17 mouse cellular contexts compared by ENCODE assay signal in genomic region chr4:130056011-130056322, GRCm38 (mm10). TPM values are rescaled to one million over a fixed set of nuclear protein-coding genes. Genes with fewer than 3 reads are reported as not detected.
A peak's percentile ranks its signal among the peaks of the same experiment; 100 is the strongest.
DNase-seq lines count a peak whose midpoint lies in the region; ATAC-seq and TF ChIP-seq lines count a peak whose summit lies in the region.
"Had no signal": no experiment of that assay in that cellular context is flagged by ENCODE, and none has a peak within 500 bp of the region (broad histone marks: within the 10 kb centered on the region; RNA-seq: fewer than 3 reads in every experiment).

No protein-coding gene starts in this region.

- H3K27me3 ChIP-seq in testis, adult 2 months (ENCODE audit: control insufficient read depth, insufficient read depth, low read length) = no peaks in the 10 kb centered on the region
- H3K27me3 ChIP-seq in forebrain, embryonic 16.5 days (replicated peaks; ENCODE audit: control insufficient read depth, insufficient read depth, low read length) = no peaks in the 10 kb centered on the region
- H3K27me3 ChIP-seq in limb, embryonic 11.5 days (ENCODE audit: control insufficient read depth, insufficient read depth, low read length) = no peaks in the 10 kb centered on the region
- H3K27me3 ChIP-seq in stomach, postnatal 0 days (ENCODE audit: control insufficient read depth, insufficient read depth, low read length) = no peaks in the 10 kb centered on the region
- H3K27me3 ChIP-seq in liver, embryonic 11.5 days (replicated peaks; ENCODE audit: control insufficient read depth, insufficient read depth, low read length) = no peaks in the 10 kb centered on the region
- H3K27me3 ChIP-seq: stomach, embryonic 15.5 days had no signal

- TF ChIP-seq EP300 in stomach, postnatal 0 days (optimal IDR thresholded peaks at IDR 0.05) = no peak

- H3K4me2 ChIP-seq in forebrain, embryonic 16.5 days (ENCODE audit: low read length) = no peak overlapping the region
- H3K4me2 ChIP-seq in limb, embryonic 11.5 days (ENCODE audit: low read depth, severe bottlenecking) = no peak overlapping the region
- H3K4me2 ChIP-seq in stomach, postnatal 0 days (replicated peaks; ENCODE audit: low read depth) = no peak overlapping the region
- no peak overlapping the region for H3K4me2 ChIP-seq in liver, embryonic 11.5 days
- H3K4me2 ChIP-seq: heart, embryonic 11.5 days; stomach, embryonic 15.5 days had no signal

- peak; percentile 46; the same call in 1 of the 2 replicates for ATAC-seq in forebrain, embryonic 16.5 days
- ATAC-seq in limb, embryonic 11.5 days (ENCODE audit: insufficient number of reproducible peaks, low FRiP score, low TSS enrichment, low read depth) = no peak
- no peak for ATAC-seq in stomach, postnatal 0 days (ENCODE audit: low FRiP score, low TSS enrichment)
- no peak for ATAC-seq in liver, embryonic 11.5 days (replicated peaks; ENCODE audit: low FRiP score)

- no peaks in the 10 kb centered on the region for H3K9me3 ChIP-seq in forebrain, embryonic 16.5 days (ENCODE audit: control insufficient read depth, low read length)
- no peaks in the 10 kb centered on the region; the same call in 1 of the 2 replicates for H3K9me3 ChIP-seq in limb, embryonic 11.5 days (ENCODE audit: control insufficient read depth, low read length)
- H3K9me3 ChIP-seq in stomach, postnatal 0 days (ENCODE audit: control insufficient read depth, low read length) = no peaks in the 10 kb centered on the region
- H3K9me3 ChIP-seq in liver, embryonic 11.5 days (ENCODE audit: control insufficient read depth, low read length) = no peaks in the 10 kb centered on the region
- H3K9me3 ChIP-seq: stomach, embryonic 15.5 days had no signal

- DNase-seq in testis, postnatal 10 days (ENCODE audit: low spot score) = no peak
- no peak for DNase-seq in limb, embryonic 11.5 days (ENCODE audit: low spot score)
- DNase-seq in stomach, postnatal 0 days (ENCODE audit: low spot score) = no peak
- DNase-seq in adipocyte (ENCODE audit: low spot score) (no peak), MN1 (ENCODE audit: low spot score) (no peak)
- DNase-seq in liver, embryonic 11.5 days (ENCODE audit: low spot score) = no peak
- DNase-seq: cerebellum, adult 2 months; embryo, embryonic 11 days; gastrocnemius, postnatal 36 days; heart, postnatal 36 days; layer of hippocampus, adult 9-11 months; thymus, postnatal 4 days had no signal

- H3K36me3 ChIP-seq in testis, adult 2 months (ENCODE audit: control insufficient read depth, insufficient read depth, low read length) = no peaks in the 10 kb centered on the region
- H3K36me3 ChIP-seq in forebrain, embryonic 16.5 days (ENCODE audit: control insufficient read depth, insufficient read depth) = no peaks in the 10 kb centered on the region
- H3K36me3 ChIP-seq in limb, embryonic 11.5 days (ENCODE audit: control insufficient read depth, insufficient read depth, low read length) = no peaks in the 10 kb centered on the region; the same call in 1 of the 2 replicates
- peaks cover 7% of the 10 kb centered on the region; the same call in 1 of the 2 replicates for H3K36me3 ChIP-seq in stomach, postnatal 0 days (ENCODE audit: control insufficient read depth, insufficient read depth, low read length)
- no peaks in the 10 kb centered on the region for H3K36me3 ChIP-seq in liver, embryonic 11.5 days (ENCODE audit: control insufficient read depth, insufficient read depth, low read length)

- H3K9ac ChIP-seq in forebrain, embryonic 16.5 days (replicated peaks; ENCODE audit: low read depth, low read length) = no peak overlapping the region
- no peak overlapping the region for H3K9ac ChIP-seq in limb, embryonic 11.5 days (ENCODE audit: low read length)
- H3K9ac ChIP-seq in stomach, postnatal 0 days (ENCODE audit: low read length) = no peak overlapping the region
- H3K9ac ChIP-seq in liver, embryonic 11.5 days (ENCODE audit: low read depth, low read length) = no peak overlapping the region
- H3K9ac ChIP-seq: stomach, embryonic 15.5 days had no signal

- TF ChIP-seq CTCF in testis, adult 2 months (IDR thresholded peaks at IDR 0.05; ENCODE audit: control insufficient read depth, insufficient read depth, insufficient replicate concordance, low read depth, low read length) = no peak
- TF ChIP-seq CTCF in stomach, postnatal 0 days (IDR thresholded peaks at IDR 0.05; ENCODE audit: low read depth) = no peak

- no peak for TF ChIP-seq POLR2A in testis, adult 2 months (IDR thresholded peaks at IDR 0.05; ENCODE audit: control insufficient read depth, low read depth, low read length)

- H3K4me1 ChIP-seq in testis, adult 2 months (ENCODE audit: control insufficient read depth, insufficient read depth, low read length) = peaks cover 9% of the 10 kb centered on the region
- peaks cover 18% of the 10 kb centered on the region for H3K4me1 ChIP-seq in forebrain, embryonic 16.5 days (replicated peaks; ENCODE audit: control insufficient read depth, insufficient read depth, low read length)
- peaks cover 14% of the 10 kb centered on the region for H3K4me1 ChIP-seq in limb, embryonic 11.5 days (ENCODE audit: control insufficient read depth, insufficient read depth, low read length)
- H3K4me1 ChIP-seq in stomach, postnatal 0 days (replicated peaks; ENCODE audit: control insufficient read depth, insufficient read depth) = no peaks in the 10 kb centered on the region
- H3K4me1 ChIP-seq in liver, embryonic 11.5 days (replicated peaks; ENCODE audit: control insufficient read depth, insufficient read depth, low read length) = no peaks in the 10 kb centered on the region
- H3K4me1 ChIP-seq: stomach, embryonic 15.5 days had no signal

- peak overlapping the region; percentile 80; the same call in 1 of the 2 replicates for H3K4me3 ChIP-seq in testis, adult 2 months (ENCODE audit: control insufficient read depth, low read depth, low read length)
- H3K4me3 ChIP-seq in forebrain, embryonic 16.5 days (replicated peaks; ENCODE audit: low read length) = no peak overlapping the region
- H3K4me3 ChIP-seq in limb, embryonic 11.5 days (ENCODE audit: low read depth, low read length) = no peak overlapping the region
- no peak overlapping the region for H3K4me3 ChIP-seq in stomach, postnatal 0 days (ENCODE audit: low read depth, low read length)
- H3K4me3 ChIP-seq in liver, embryonic 11.5 days (ENCODE audit: low read depth, low read length) = no peak overlapping the region
- H3K4me3 ChIP-seq: stomach, embryonic 15.5 days had no signal

- no peak overlapping the region for H3K27ac ChIP-seq in testis, adult 2 months (ENCODE audit: control insufficient read depth, insufficient read depth, low read depth, low read length)
- peak overlapping the region; percentile 41; the same call in 1 of the 2 replicates for H3K27ac ChIP-seq in forebrain, embryonic 16.5 days (ENCODE audit: low read length)
- H3K27ac ChIP-seq in limb, embryonic 11.5 days (replicated peaks; ENCODE audit: low read depth, low read length) = peak overlapping the region; percentile 62
- peak overlapping the region; percentile 13; the same call in 1 of the 2 replicates for H3K27ac ChIP-seq in stomach, postnatal 0 days (replicated peaks)
- no peak overlapping the region for H3K27ac ChIP-seq in liver, embryonic 11.5 days (ENCODE audit: low read depth, low read length)
- H3K27ac ChIP-seq: kidney, postnatal 0 days; stomach, embryonic 15.5 days had no signal

- WGBS in forebrain, embryonic 16.5 days = 28% methylated on average over 3 of the region's 3 CpGs
- WGBS in limb, embryonic 11.5 days = 43% methylated on average over 3 of the region's 3 CpGs
- 67% methylated on average over 3 of the region's 3 CpGs for WGBS in stomach, postnatal 0 days
- WGBS in liver, embryonic 11.5 days = 54% methylated on average over 3 of the region's 3 CpGs

RNA-seq across cellular contexts. Expression of gene Col16a1, which starts 8.3 kb away (rescaled TPM):
- polyA plus RNA-seq in testis, adult 2 months (2012; rRNA removed) = 111 and 116 TPM in 2 replicates
- polyA plus RNA-seq in forebrain, embryonic 16.5 days (2015; fragmentation: Nextera tagmentation; extraction: Ambion mirVana) = 7.4 and 8.7 TPM in 2 replicates
- 8.1 and 8.2 TPM in 2 replicates for polyA plus RNA-seq in limb, embryonic 11.5 days (2014; fragmentation: Nextera tagmentation; extraction: Ambion mirVana)
- 47.7 and 51.6 TPM in 2 replicates for polyA plus RNA-seq in stomach, postnatal 0 days (2015; fragmentation: Nextera tagmentation; extraction: Ambion mirVana)
- polyA plus RNA-seq in liver, embryonic 11.5 days (2014; fragmentation: Nextera tagmentation; extraction: Ambion mirVana) = 4.2 and 6.0 TPM in 2 replicates

RNA-seq across cellular contexts. Expression of gene Pef1, which starts 46.4 kb away (rescaled TPM):
- polyA plus RNA-seq in testis, adult 2 months (2012; rRNA removed) = 55.6 and 58.3 TPM in 2 replicates
- 63.0 and 63.1 TPM in 2 replicates for polyA plus RNA-seq in forebrain, embryonic 16.5 days (2015; fragmentation: Nextera tagmentation; extraction: Ambion mirVana)
- polyA plus RNA-seq in limb, embryonic 11.5 days (2014; fragmentation: Nextera tagmentation; extraction: Ambion mirVana) = 69.0 and 76.5 TPM in 2 replicates
- 63.7 and 64.7 TPM in 2 replicates for polyA plus RNA-seq in stomach, postnatal 0 days (2015; fragmentation: Nextera tagmentation; extraction: Ambion mirVana)
- polyA plus RNA-seq in liver, embryonic 11.5 days (2014; fragmentation: Nextera tagmentation; extraction: Ambion mirVana) = 56.8 and 58.1 TPM in 2 replicates

Comparison
In these comparisons a context has a peak if more than half of its experiments do, and no peak if none do; other contexts are left out.
1. H3K27ac ChIP-seq: peak in forebrain, embryonic 16.5 days (single experiment), limb, embryonic 11.5 days (single experiment) and stomach, postnatal 0 days (single experiment); none in testis, adult 2 months (single experiment) and liver, embryonic 11.5 days (single experiment).